Mouse (Mus musculus) CD4-positive, CD25-positive, alpha-beta regulatory T cell, adult 9 weeks (primary cell): ENCODE measurements around the gene Rffl. TPM values are rescaled to one million over a fixed set of nuclear protein-coding genes. Genes with fewer than 3 reads are reported as not detected.

Experiments
- polyA plus RNA-seq: library from polyadenylated mRNA; unstranded; fragments of 100-300 nt; shearing (Covaris generic); gene quantifications from one replicate; pipeline ENCODE4 v1.2.1, GENCODE M21; 2017

Gene Rffl
- polyA plus RNA-seq, result 11.4 TPM

GRCm38 (mm10) chr11:82871031-82871446 is at the start of gene Rffl:
Gene Rffl, minus strand, starts transcription at chr11:82871210.

DNA sequence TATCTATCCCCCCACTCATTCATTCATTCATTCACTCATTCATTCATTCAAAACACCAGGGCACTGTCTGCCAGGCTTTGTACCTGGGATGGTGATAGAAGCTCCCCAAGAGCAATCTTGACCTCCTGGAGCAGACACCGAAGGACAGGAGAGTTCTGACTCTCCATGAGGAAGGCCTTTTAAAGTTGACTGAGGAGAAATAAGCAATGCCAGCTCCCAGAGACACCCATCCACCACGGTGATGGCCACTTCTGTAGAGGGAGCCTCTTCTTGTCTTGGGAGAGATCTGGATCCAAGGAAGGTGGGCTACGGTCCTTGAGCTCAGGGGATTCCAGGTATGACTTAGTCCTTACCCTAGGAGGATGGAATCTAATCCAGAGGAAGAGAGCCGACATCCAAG is 39.2 kb upstream of the Rffl start, which contains the start of gene Unc45b:
Gene Unc45b, plus strand, starts transcription at position 301 of the 400 bp plus-strand sequence.

DNA sequence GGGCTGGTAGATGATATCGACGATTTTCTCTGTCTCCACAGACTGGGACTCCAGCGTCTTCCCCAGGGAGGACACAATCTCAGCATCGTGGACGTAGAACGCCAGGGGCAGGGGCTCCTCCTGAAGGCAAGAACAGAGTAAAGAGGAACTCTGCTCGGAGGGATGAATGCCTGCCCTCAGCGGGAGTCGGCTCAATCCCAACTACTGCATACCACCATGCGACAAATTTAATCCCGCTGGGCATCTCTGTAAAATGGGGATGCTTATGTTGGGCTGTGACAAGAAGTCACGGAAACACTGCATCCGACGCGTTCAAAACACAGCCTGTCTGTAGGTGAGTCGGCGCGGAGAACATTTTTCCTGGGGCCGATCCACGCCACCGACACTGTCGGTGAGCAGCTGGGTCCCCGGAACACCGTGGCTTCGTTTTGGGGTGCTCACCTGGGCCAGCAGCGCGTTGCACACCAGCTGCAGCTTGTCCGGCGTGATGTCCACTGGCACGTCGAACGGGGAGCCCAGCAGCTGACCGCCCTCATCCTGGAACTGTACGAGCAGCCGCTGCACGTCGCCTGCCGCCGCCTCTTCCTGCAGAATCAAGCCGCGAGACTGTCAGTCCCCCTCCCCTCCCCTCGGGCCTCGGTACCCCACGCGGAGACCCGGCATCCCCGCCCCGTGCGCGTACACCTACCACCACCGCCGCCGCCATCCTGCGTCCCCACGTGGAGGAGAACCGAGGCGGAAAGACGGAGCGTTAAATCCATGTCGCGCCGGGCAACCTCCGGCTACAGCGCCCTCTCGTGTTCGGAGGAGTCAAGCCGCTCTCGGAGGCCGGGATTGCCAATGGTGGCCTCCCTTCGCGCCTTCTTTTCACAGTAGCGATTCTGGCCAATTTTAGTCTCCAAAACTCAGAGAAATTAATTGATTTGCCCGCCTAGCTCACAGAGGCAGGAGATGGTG is 36.9 kb upstream of the Rffl start, which contains the start of gene Nle1:
Gene Nle1, minus strand, starts transcription at position 761 of the 957 bp plus-strand sequence.

GRCm38 (mm10) chr11:82891936-82892335 is 20.9 kb upstream of the Rffl start, which contains the start of gene Fndc8:
Gene Fndc8, plus strand, starts transcription at chr11:82892124.

GRCm38 (mm10) chr11:82890342-82890762 is 19.3 kb upstream of the Rffl start, which contains the start of gene Rad51d:
Gene Rad51d, minus strand, starts transcription at chr11:82890614.

DNA sequence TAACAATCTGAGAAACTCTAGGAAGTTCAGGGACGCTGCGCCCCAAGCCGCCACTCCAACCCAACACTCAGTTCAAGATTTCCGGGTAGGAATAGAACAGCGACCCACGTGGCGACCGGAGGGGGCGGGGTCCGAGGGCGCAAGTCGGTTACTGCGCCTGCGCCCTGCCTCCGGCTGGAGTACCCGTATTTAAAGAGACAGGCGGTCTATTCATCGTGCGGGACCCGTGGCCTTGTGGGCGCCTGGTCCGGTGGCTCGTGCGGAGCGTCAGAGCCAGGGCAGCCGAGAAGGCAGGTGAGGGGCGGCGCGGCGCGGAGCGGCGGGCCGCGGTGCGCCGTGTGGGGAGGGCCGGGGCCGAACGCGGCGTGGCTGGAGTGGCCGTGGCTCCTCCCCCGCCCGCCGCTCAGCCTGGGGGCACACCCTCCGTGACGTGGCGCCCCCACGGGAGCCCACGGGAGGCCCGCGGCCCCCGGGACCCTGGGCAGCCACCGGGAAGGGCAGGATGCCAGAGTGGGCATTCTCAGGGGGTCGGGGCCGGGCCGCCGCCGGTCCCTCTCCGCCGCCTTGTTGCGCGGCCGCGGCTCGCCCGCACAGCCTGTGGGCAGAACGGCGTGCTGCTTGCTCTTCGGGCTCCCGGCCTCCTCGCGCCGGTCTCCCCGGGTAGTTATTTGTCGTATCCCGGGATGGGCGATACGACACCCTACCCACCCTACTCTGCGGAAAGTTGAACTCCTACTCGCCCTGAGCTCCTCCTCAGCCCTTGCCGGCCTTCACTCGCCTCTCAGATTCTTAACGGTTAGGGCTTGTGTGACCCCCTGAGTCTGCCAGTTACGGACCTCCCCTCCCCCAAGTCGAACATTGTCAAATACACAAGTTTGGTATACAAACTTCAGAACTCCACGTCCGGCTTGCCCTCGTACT is 89.8 kb downstream of the Rffl start, which contains the start of gene Lig3:
Gene Lig3, plus strand, starts transcription at position 126 of the 921 bp plus-strand sequence.

GRCm38 (mm10) chr11:82763742-82764437 is 107.1 kb downstream of the Rffl start, which contains the start of the genes Cct6b and Zfp830:
Gene Cct6b, minus strand, starts transcription at chr11:82764321.
Gene Zfp830, plus strand, starts transcription at chr11:82764345.

Other genes with a start within 250 kb of the Rffl start
- 0.86 TPM for gene Cct6b, start 106.9 kb downstream of the Rffl start, polyA plus RNA-seq
- 42.0 TPM for gene Zfp830, start 106.9 kb downstream of the Rffl start, polyA plus RNA-seq
- 40.7 TPM for gene Lig3, start 90.1 kb downstream of the Rffl start, polyA plus RNA-seq
- 40.0 TPM for gene Rad51d, start 19.4 kb upstream of the Rffl start, polyA plus RNA-seq
- not detected for gene Fndc8, start 20.9 kb upstream of the Rffl start, polyA plus RNA-seq
- gene Nle1, start 37.2 kb upstream of the Rffl start, polyA plus RNA-seq, result 44.2 TPM
- not detected for gene Unc45b, start 39.3 kb upstream of the Rffl start, polyA plus RNA-seq
- 56.4 TPM for gene Slfn5, start 80.1 kb upstream of the Rffl start, polyA plus RNA-seq
- gene Slfn9, start 120.6 kb upstream of the Rffl start, polyA plus RNA-seq, result 16.9 TPM
- 149 TPM for gene Slfn8, start 149.6 kb upstream of the Rffl start, polyA plus RNA-seq
- 826 TPM for gene Slfn2, start 193.9 kb upstream of the Rffl start, polyA plus RNA-seq
- 312 TPM for gene Slfn1, start 245.6 kb upstream of the Rffl start, polyA plus RNA-seq